Mouse (Mus musculus): ENCODE measurements around the gene Tbc1d10a. TPM values are rescaled to one million over a fixed set of nuclear protein-coding genes. Genes with fewer than 3 reads are reported as not detected.

Gene Tbc1d10a
- total and polyA plus RNA-seq, 2 experiments from 2014 or later = 31.9 to 48.4 TPM

- 88% methylated on average over 6 of the region's 6 CpGs for WGBS
- no peak for ATAC-seq (ENCODE audit: low FRiP score)
- DNase-seq (ENCODE audit: low spot score) = no peak
Measured at GRCm38 (mm10) chr11:4235052-4235655, 48.6 kb downstream of the Tbc1d10a start.

GRCm38 (mm10) chr11:4235665-4236545, 49.3 kb downstream of the Tbc1d10a start, which contains the start of gene Osm:
Osm (plus strand) TSS chr11:4236420.
- WGBS = 57% methylated on average over 16 of the region's 16 CpGs
- DNase-seq (ENCODE audit: low spot score) = no peak
- no peaks in the 10 kb centered on the region for H3K9me3 ChIP-seq (ENCODE audit: low read length)
- TF ChIP-seq CTCF (IDR thresholded peaks at IDR 0.05) = no peak
- no peak within 1 kb of the TSS for H3K4me3 ChIP-seq (ENCODE audit: low read depth, low read length)
- H3K9ac ChIP-seq (replicated peaks; ENCODE audit: low read length, poor library complexity, severe bottlenecking) = no peak within 1 kb of the TSS
- no peaks in the 10 kb centered on the region for H3K36me3 ChIP-seq (ENCODE audit: insufficient read depth, low read length)
- H3K4me1 ChIP-seq (ENCODE audit: insufficient read depth, low read length) = no peaks in the 10 kb centered on the region
- H3K4me2 ChIP-seq (ENCODE audit: low read depth, low read length, poor library complexity, severe bottlenecking) = no peak within 1 kb of the TSS
- no peak for ATAC-seq (ENCODE audit: low FRiP score)
- no peaks in the 10 kb centered on the region for H3K27me3 ChIP-seq (ENCODE audit: insufficient read depth, low read length)
- no peak within 1 kb of the TSS for H3K27ac ChIP-seq (ENCODE audit: low read depth, low read length)

More at GRCm38 (mm10) chr11:4235052-4235655, 48.6 kb downstream of the Tbc1d10a start:
- Histone ChIP-seq H3K4me1 (ENCODE audit: insufficient read depth, low read length) (no peaks in the 10 kb centered on the region), H3K27me3 (ENCODE audit: insufficient read depth, low read length) (no peaks in the 10 kb centered on the region), H3K9me3 (ENCODE audit: low read length) (no peaks in the 10 kb centered on the region), H3K4me3 (ENCODE audit: low read depth, low read length) (no peak overlapping the region), H3K9ac (replicated peaks; ENCODE audit: low read length, poor library complexity, severe bottlenecking) (no peak overlapping the region), H3K36me3 (ENCODE audit: insufficient read depth, low read length) (no peaks in the 10 kb centered on the region), H3K4me2 (ENCODE audit: low read depth, low read length, poor library complexity, severe bottlenecking) (no peak overlapping the region), H3K27ac (ENCODE audit: low read depth, low read length) (no peak overlapping the region)
- TF ChIP-seq CTCF (IDR thresholded peaks at IDR 0.05) = no peak

- no peaks in the 10 kb centered on the region for H3K9me3 ChIP-seq (ENCODE audit: low read length)
- no peaks in the 10 kb centered on the region for H3K4me1 ChIP-seq (ENCODE audit: insufficient read depth, low read length)
- no peaks in the 10 kb centered on the region for H3K36me3 ChIP-seq (ENCODE audit: insufficient read depth, low read length)
- DNase-seq (ENCODE audit: low spot score) = no peak
- H3K9ac ChIP-seq (replicated peaks; ENCODE audit: low read length, poor library complexity, severe bottlenecking) = no peak overlapping the region
- H3K4me2 ChIP-seq (ENCODE audit: low read depth, low read length, poor library complexity, severe bottlenecking) = no peak overlapping the region
- no peak overlapping the region for H3K27ac ChIP-seq (ENCODE audit: low read depth, low read length)
- no peaks in the 10 kb centered on the region for H3K27me3 ChIP-seq (ENCODE audit: insufficient read depth, low read length)
- ATAC-seq (ENCODE audit: low FRiP score) = no peak
- H3K4me3 ChIP-seq (ENCODE audit: low read depth, low read length) = no peak overlapping the region
- WGBS = 92% methylated on average over 21 of the region's 21 CpGs
- TF ChIP-seq CTCF (IDR thresholded peaks at IDR 0.05) = no peak
Measured at GRCm38 (mm10) chr11:4236546-4237067, 50.0 kb downstream of the Tbc1d10a start.

- Histone ChIP-seq H3K9me3 (ENCODE audit: low read length) (no peaks in the 10 kb centered on the region), H3K27me3 (ENCODE audit: insufficient read depth, low read length) (no peaks in the 10 kb centered on the region), H3K27ac (ENCODE audit: low read depth, low read length) (no peak overlapping the region), H3K9ac (replicated peaks; ENCODE audit: low read length, poor library complexity, severe bottlenecking) (no peak overlapping the region), H3K36me3 (ENCODE audit: insufficient read depth, low read length) (no peaks in the 10 kb centered on the region), H3K4me2 (ENCODE audit: low read depth, low read length, poor library complexity, severe bottlenecking) (no peak overlapping the region), H3K4me3 (ENCODE audit: low read depth, low read length) (no peak overlapping the region), H3K4me1 (ENCODE audit: insufficient read depth, low read length) (no peaks in the 10 kb centered on the region)
- 83% methylated on average over 17 of the region's 18 CpGs for WGBS
- DNase-seq (ENCODE audit: low spot score) (no peak), ATAC-seq (ENCODE audit: low FRiP score) (no peak)
- TF ChIP-seq CTCF (IDR thresholded peaks at IDR 0.05) = no peak
Measured at GRCm38 (mm10) chr11:4237389-4237912, 50.9 kb downstream of the Tbc1d10a start.

GRCm38 (mm10) chr11:4238167-4238566, 51.6 kb downstream of the Tbc1d10a start:
- Histone ChIP-seq H3K4me3 (ENCODE audit: low read depth, low read length) (no peak overlapping the region), H3K9me3 (ENCODE audit: low read length) (no peaks in the 10 kb centered on the region), H3K36me3 (ENCODE audit: insufficient read depth, low read length) (no peaks in the 10 kb centered on the region), H3K4me2 (ENCODE audit: low read depth, low read length, poor library complexity, severe bottlenecking) (no peak overlapping the region), H3K27me3 (ENCODE audit: insufficient read depth, low read length) (no peaks in the 10 kb centered on the region), H3K4me1 (ENCODE audit: insufficient read depth, low read length) (no peaks in the 10 kb centered on the region), H3K9ac (replicated peaks; ENCODE audit: low read length, poor library complexity, severe bottlenecking) (no peak overlapping the region), H3K27ac (ENCODE audit: low read depth, low read length) (no peak overlapping the region)
- no peak for TF ChIP-seq CTCF (IDR thresholded peaks at IDR 0.05)
- no peak for ATAC-seq (ENCODE audit: low FRiP score)
- 91% methylated on average over 6 of the region's 6 CpGs for WGBS
- DNase-seq (ENCODE audit: low spot score) = no peak

Data from midbrain, postnatal 0 days (tissue).